Mouse (Mus musculus): ENCODE measurements around the gene Fam71e2.
A peak's percentile ranks its signal among the peaks of the same experiment; 100 is the strongest.
"Not testable (repeated sequence)": the region's sequence is repeated elsewhere in the genome, so short reads cannot be mapped to it uniquely, and the experiment has no call there.

Fam71e2 gene

DNA sequence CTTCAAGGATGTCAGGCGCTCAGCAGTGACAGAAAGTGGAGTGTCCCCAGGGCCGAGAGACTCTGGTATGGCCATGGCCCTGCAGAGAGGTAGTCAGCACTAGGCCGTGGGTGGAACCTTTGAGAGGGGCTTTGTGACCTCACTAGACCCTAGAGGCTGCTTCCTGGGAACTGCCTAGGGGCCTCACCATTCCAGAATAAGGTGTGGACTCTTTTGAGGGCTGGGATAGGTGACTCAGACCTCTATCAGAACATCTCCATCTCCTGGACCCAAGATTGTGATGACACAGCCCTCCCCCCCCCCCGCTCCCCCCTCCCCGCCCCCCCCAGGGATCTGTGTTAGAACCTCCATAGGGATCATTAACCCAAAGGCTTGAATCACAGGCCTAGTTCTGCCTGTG lies at the start of gene Fam71e2:
Gene Fam71e2 (minus strand): TSS at position 101 of the 400 bp plus-strand sequence.
- no peak for DNase-seq

DNA sequence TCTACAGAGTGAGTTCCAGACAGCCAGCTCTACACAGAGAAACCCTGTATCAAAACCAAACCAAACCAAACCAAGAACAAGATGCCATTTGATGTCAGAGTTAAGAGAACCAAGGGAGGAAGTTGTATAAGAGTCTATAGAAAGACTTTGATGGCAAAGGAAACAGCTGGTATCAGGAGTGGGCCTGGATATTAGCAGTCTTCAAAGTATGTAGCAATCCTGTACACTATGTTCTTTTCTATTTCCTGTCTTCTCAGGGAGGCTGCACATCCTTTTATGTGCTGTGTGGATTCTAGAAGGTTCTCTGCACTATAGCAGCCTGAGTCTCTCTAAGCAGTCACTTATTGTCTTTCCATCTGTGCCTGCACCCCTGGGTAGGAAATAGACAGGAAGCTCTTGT lies 45.5 kb upstream of the Fam71e2 start:
- no peak for DNase-seq

DNA sequence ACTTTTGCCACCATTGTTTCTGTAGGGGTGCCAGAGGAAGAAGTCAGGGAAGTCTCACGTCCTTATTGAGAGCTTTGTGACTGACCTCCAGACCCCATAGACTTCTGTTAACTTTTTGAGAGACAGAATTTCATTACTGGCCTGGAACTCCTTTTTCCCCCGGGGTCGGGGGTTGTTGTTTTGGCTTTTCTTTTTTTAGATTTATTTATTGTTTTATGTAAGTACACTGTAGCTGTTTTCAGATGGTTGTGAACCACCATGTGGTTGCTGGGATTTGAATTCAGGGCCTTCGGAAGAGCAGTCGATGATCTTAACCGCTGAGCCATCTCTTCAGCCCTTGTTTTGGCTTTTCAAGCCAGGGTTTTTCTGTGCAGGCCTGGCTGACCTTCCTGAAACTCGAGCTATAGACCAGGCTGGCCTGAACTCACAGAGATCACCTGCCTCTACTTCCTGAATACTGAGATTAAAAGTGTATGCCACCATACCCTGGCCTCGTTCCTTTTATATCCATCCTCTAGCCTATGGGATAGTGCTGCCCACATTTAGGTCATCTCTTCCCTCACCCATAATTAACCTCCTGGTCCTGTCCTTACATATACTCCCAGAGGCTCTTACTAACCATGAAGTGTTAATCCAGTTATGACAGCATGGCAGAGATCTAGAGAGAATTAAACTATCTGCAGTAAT lies 42.1 kb upstream of the Fam71e2 start:
- DNase-seq: no peak

DNA sequence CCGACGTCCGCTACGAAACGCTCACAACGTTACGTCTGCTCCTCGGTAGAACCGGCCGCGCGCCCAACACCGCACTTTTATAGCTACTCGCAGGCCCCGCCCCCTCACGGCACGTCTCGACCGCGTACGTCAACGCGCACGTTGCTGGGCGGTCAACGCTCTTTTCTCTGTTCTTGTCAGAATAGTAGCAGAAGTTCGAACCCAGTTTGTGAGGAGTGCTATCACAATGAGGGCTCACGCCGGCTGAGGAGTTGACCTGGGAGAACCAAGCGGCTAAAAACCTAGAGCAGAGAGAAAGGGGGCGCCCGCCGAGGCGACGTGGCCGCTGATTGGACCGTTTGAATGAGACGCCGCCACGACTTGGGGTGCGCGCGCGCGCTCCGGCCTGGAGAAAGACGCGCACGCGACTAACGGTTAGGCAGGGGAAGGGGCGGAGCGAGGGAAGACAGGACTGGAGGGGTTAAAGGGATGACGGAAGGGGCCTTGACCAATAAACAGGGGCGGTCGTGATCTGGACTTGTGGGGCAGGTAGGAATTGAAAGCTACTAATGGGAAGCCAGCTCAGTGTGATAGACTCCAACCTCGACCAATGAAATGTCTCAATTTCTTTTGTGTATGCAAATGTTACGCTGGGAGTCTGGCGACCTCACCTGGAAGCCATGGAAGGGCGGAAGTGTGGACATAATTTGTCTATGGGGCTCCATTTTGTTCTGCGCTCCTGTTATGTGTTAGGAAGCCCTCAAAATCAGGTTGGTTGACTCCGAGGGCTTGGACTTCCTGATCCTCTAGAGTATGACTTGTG lies 41.4 kb upstream of the Fam71e2 start, which contains the start of gene Ube2s:
Gene Ube2s (minus strand): TSS at position 288 of the 802 bp plus-strand sequence.
- peak; percentile 97 for DNase-seq

DNA sequence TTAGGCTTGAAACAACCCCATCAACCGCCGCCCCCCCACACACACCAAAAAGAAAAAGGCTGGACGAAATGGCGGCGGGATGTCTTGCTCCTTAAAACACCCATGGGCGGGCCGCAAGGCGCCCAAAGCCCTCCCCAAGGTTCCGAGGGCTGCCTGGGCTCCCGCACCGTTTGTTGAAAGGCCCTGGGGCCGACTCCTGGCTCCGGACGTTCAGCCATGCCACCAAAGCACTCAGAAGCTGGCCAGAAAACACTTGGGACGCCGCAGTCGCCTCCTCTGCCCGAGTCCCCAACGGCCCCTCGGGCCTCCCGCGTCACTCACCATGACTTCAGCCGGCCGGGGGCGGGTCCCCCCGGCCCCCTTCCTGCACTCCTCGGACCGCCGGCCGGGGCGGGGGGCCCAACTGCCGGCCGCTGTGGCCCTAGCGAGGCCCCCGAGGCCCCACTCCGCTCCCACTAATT lies 40.8 kb upstream of the Fam71e2 start:
- peak; percentile 38 for DNase-seq

DNA sequence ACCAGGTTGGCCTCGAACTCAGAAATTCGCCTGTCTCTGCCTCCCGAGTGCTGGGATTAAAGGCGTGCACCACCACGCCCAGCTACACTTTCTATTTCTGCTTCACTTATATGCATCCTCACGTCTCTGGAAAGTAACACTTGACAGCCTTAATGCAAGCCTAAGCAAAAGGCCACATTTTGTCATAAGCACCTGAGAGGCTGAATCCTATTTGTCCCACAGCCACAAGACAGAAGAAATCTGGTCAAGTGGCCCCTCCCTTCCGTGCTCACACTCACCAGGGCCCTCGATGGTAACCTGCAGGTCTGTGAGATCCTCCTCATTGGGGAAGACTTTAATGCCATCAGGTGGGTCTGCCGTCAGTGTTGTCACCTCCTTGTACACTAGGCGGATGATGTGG lies 40.0 kb upstream of the Fam71e2 start:
- not testable (repeated sequence) for DNase-seq

DNA sequence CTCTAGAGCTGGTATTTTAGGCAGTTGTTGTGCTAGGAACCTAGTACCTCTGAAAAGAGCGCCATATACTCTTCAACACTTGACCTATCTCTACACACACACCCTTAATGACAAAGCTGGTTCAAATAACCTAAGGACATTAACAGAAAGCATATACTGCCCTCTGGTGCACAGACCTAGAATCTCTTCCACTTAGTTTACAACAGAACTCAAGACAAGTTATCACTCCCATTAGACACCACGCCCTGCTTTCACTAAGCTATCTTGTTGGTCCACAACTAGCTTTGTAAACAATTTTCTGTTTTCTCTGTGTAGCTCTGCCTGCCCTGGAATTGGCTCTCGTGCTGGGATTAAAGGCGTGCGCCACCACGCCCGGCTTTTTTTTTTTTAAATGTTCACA lies 35.6 kb upstream of the Fam71e2 start:
- no peak for DNase-seq

DNA sequence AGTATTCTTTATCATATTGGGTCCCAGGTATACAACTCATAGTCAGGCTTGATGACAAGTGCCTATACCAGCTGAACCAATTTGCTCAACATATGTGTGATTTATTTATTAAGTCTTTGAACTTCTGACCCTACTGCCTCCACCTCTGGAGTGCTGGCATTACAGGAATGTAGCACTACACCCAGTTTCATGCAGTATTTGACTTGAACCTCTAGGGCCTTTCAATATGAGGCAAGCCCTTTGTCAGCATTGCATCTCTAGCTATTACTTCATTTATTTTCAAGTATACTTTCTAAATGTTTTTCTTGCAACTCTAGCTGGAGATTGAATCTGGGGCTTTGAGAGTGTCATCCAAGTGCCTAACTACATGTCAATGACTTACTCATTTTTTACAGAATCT lies 31.1 kb upstream of the Fam71e2 start:
- no peak for DNase-seq

DNA sequence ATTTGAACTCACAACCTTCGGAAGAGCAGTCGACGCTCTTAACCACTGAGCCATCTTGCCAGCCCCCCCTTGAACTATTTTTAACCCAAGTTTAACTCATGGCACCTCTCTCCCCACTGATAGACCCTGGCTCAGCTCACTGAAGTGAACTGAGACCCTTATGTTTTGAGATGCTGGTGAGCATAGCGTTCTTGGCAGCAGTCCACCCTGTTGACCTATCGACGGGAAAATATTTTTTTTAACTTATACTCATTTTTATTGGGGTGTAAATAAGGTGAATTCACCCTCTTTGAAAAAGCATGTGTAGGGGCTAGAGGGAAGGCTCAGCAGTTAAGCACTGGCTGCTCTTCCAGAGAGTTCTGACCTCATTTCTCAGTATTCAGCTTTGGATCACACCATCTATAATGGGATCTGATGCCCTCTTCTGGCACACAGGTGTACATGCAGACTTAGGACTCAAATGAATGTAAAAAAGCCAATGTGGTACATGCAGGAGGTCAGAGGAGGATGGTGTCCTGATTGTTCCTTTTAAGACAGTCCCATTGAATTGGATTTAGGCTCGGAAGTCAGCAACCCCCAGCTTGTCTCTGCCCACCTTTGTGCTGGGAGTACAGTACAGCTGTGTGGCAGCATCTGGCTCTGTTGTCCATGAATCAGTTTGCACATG lies 24.8 kb upstream of the Fam71e2 start:
- no peak for DNase-seq

DNA sequence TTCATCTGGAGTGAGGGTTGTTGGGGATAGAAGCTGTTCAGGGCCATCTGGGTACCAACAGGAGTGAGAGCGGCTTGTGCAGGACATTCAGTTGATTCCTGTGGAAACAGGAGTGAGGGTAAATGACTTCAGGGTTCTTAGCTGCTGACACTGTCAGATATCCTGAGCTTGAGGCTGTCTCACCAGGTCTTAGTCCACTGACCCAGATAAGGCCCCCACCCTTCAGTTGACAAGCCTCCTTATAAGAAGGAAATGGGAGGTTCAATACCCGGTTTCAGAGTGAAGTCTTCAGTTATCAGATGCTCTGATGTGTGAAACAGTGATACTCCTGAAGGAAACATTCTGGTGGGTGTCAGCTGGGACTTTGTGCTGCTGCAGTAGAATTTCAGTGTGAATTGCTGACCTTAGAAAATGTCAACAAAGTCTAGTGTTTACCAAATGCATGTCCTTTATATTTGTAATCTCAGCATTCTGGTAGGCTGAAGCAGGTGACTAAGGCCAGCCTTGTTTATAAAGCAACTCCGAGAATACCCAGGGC lies 23.6 kb upstream of the Fam71e2 start:
- no peak for DNase-seq

DNA sequence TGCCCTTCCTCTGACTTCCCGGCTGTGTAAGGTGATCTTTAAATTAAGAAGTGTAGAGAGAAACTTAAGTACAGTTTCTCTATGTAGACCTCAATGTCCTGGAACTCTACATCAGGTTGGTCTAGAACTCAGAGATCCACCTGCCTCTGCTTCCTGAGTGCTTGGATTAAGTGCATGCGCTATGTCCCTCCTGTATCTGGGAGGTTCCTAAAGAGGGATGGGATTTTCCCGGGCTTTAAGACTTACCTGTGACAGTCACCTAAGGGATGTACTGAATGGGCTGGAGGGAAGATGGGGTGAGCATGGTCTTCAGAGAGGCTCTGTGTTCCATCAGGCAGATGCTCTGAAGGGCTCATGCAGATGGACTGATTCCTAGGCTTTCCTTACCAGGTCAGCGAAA lies 22.6 kb upstream of the Fam71e2 start:
- DNase-seq: no peak

DNA sequence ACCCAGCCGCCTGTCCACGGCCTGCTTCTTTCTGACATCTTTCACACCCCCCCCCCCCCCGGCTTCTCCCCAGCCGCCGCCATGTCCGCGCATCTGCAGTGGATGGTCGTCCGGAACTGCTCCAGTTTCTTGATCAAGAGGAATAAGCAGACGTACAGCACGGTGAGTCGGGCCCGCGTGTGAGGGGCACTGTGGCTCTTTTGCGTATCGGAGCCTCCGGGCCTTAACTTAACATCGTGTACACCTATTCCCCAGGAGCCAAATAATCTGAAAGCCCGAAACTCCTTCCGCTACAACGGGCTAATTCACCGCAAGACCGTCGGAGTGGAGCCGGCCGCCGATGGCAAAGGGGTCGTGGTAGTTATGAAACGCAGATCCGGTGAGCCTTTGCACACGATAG lies 22.1 kb upstream of the Fam71e2 start:
- DNase-seq: not testable (repeated sequence)

DNA sequence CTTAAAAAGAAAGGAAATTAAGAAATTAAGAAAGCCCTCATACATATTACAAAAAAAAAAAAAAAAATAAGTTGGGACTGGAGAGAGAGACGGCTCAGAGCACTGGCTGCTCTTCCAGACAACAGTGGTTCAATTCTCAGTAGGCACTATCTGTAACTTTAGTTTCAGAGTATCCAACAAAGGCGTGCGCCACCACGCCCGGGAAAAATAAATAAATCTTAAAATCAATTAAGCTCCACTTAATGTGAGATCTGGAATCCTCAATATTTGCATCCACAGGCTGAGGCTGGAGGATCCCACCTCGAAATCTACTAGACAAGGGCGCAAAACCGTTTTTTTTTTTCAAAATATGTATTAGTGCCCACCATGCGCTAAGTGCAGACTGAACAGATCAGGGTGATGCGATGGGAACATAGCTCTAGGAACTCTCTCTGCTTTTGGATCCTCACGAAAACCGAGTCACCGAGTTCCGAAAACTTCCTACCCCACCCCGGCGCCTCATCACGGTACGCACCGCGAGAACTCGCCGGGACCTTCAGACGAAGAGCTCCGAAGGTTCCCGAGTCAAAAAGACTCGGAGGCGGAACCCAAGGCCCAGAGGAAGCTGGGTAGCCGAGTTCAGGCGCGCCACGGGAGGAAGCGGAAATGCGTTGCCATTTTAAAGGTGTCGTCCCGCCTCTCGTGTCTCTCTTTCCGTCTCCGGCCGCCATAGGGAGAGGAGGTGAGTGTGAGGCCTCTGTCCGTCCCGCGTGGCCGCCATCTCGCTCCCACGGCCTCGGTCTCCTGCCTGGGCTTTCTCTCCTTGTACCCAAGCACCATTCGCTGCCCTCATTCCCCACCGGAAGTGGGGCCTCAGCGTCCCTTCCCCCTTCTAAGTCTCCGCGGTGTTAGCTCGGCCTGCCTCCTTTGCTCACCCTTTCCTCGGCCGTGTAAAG lies 21.4 kb upstream of the Fam71e2 start, which contains the start of gene Rpl28:
Gene Rpl28 (plus strand): TSS at position 597 of the 935 bp plus-strand sequence.
- peak; percentile 94 for DNase-seq

DNA sequence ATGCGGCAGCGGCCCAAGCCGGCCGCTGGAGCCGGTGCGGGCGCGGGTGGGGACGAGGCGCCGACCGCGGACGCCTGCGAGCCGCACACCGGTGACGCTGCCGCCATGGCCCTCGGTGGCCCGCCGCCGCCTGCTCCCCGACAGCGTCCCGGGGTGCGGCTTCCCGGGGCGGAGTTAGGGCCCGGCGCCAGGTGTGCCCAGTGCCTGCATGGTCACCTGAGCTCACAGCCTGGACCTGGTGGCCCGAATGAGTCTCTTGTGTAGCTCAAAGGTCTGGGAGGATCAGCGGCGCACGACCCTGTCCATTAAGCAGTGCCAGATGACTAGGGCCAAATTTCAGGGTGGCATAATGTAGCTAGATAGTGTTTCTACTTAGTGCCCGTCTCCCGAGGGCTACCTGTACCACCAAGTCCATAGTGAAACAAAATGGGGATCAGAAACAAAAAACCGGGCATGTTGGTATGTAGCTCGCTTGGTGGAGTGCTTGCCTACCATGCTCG lies 18.4 kb upstream of the Fam71e2 start, which contains the start of gene Tmem238:
Gene Tmem238 (minus strand): TSS at position 221 of the 500 bp plus-strand sequence.
- peak; percentile 28 for DNase-seq

DNA sequence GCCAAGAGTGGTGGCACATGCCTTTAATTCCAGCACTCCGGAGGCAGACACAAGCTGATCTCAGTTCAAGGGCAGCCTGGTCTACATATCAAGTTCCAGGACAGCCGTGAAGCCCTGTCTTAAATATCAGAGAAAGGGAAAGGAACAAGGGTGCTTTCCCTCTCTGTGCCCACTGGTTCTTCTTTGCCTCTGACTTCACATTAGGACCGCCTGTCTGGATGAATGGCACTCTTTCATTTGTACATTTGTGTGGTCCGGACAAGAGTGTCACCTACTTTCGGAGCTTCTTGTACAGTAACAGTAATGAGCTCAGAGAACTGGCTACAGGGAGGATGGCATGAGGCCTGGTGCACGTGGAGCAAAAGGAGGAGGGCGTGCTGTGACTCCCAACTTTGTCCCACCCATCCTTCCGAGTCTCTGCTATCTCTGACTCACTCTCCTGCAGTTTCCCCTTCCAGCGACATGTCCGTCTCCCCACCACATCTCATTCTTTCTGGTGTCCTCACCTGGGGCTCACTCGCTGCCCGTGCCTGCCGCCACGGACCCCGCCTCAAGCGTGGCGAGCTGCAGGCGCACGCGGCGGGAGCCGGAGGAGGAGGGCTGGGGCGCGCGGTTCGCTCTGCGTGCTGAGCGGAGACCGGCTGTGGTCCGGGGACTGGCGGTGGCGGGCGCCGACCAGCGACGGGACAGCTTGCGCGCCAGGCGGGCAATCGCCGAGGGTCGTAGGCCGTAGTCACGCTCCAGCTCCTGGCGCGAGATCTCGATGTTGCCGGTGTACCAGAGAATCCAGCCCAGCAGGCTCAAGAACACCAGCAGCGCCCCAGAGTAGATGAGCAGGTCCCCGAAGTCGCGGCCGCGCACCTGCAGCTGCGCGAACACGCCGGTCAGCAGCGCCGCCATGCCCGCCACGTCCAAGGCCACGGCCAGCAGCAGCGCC lies 17.7 kb upstream of the Fam71e2 start:
- peak; percentile 64 for DNase-seq

DNA sequence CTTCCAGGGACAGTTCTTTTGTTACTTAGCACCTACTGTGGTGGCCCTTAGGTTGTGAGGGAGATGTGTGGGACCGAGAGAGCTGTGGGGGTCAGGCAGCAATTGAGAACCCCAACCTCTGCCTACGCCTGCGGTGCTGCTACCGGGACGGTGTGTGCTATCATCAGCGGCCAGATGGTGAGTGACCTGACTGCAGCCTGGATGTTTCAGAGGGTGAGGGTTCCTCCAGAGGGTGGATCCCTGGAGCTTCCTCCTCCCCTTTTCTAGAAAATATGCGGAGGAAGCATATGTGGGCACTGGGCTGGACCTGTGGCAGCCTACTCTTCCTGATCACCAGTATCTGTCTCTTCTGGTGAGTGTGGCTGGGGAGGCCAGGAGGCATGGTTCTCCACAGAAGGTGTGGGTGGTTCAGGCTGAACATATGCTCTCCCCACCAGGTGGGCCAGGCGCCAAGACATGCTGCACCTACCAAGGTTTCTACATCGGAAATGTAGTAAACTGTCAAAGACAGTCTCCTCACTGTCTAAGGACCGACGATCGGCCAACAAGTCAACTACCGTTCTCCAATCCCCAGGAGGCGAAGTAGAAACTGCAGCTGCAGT lies 12.7 kb upstream of the Fam71e2 start:
- DNase-seq: peak; percentile 43

DNA sequence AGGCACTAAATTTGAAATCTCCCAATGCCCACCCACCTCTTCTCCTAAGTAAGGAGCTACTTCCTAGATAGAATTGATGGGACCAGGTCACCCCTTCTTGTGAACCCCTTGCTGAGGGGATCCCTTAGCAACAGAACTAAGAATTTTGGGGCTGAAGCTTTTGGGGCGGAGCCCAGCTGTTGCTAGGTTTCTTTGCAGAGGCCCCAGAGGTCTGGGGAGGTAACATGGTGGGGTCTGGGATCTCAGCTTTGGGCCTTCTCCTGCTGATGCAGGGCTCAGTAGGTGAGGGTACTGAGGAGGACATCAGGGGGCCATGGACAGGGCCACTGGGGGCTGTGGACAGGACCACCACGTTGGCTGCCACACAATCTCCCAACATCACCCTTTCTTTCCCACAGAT lies 11.7 kb upstream of the Fam71e2 start, which contains the start of the genes Il11 and Tmem190:
Gene Il11 (minus strand): TSS at position 101 of the 400 bp plus-strand sequence.
Gene Tmem190 (plus strand): TSS at position 179 of the 400 bp plus-strand sequence.
- no peak for DNase-seq

DNA sequence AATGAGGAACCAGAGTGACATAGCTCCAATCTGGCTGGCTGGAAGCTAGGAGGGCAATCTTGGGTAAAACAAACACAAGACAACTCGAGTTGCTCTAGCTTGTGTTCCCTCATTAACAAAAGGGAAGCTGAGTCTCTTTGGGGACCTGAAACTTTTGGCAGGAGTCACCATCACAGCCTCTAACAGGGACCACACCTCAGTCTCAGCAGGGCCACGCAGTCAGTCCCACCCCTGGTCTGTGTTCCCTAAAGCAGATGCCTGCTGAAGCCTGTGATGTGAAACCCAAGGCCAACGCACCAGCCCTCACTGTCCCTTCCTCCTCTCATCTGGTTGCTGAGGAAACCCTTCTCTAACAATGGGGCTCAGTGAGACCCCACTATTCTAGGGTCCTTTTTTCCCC lies 11.0 kb upstream of the Fam71e2 start:
- DNase-seq: no peak

DNA sequence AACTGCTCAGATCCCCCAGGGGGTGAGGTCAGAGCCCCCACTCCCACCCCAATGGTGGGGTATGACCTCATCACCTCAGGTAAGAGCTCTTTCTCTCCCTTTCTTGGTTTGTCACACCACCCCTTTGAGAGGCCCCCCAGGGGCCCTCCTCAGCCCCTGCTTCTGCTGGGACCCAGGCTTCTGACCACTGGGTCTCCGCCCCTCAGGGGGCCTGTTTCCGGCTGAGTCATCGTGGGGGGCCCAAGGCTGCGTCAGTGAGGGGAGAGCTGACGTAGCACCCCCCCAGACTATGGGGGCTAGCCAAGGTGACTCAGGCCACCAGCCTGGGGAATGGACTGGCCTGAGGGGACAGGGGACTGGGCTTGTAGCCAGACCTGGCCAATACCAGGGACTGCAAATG lies 8.8 kb upstream of the Fam71e2 start:
- no peak for DNase-seq
